ENCODE assay signal across 23 mouse cellular contexts in the genomic region with DNA sequence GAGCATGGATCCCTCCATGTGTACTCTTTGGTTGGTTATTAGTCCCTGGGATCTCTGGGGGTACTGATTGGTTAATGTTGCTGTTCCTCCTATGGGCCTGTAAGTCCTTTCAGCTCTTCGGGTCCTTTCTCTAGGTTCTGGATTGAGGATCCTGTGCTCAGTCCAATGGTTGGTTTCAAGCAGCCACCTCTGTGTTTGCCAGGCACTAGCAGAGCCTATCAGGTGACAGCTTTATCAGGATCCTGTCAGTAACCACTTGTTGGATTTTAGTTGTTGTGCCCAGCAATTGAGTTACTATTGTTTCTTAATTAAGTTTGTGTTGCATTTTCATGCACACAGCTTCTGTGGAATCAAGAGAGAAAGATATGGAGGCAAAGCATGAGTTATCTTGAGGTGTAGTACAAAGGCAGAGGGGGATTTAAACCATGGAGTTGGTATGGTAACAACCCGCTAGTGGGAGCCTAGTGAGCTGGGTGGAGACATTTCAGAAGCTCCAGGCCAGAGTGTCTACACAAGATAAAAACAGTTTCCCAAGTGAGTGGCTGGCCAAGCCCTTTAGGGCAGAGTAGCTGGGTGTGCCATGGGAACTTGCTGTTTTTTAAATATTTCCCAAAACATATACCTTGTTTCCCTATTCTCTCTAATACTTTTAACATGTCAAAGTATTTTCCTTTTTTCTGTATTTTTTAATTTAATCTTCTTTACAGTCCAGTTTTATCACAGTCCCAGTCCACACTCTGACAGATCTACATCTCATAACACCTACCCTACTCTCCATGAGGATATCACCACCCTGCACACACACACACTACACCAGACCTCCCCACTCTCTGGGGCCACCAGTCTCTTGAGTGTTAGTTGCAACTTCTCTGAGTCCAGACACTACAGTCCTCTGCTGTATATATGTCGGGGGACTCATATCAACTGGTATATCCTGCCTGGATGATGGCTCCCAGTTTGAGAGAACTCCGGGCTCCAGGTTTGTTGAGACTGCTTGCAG. TPM values are rescaled to one million over a fixed set of nuclear protein-coding genes. Genes with fewer than 3 reads are reported as not detected.
"Had no signal": no experiment of that assay in that cellular context is flagged by ENCODE, and none has a peak within 500 bp of the region (broad histone marks: within the 10 kb centered on the region; RNA-seq: fewer than 3 reads in every experiment).

No protein-coding gene starts in this region.

- H3K27ac ChIP-seq: intestine, embryonic 15.5 days; kidney, embryonic 15.5 days; left cerebral cortex, adult 2 months; macrophage; midbrain, embryonic 12.5 days; neural tube, embryonic 13.5 days had no signal

- H3K36me3 ChIP-seq: intestine, embryonic 15.5 days; kidney, embryonic 15.5 days; midbrain, embryonic 12.5 days; neural tube, embryonic 13.5 days had no signal

- H3K4me1 ChIP-seq: intestine, embryonic 15.5 days; kidney, embryonic 15.5 days; midbrain, embryonic 12.5 days; neural tube, embryonic 13.5 days had no signal

- H3K9ac ChIP-seq: intestine, embryonic 15.5 days; kidney, embryonic 15.5 days; midbrain, embryonic 12.5 days; neural tube, embryonic 13.5 days had no signal

- DNase-seq: kidney, adult 11 months; kidney, adult 8-10 months; kidney, postnatal 10 days; kidney, postnatal 36 days; layer of hippocampus, postnatal 36 days; lung, adult 18-20 months; lung, postnatal 14 days; retina, postnatal 1 day; right cerebral cortex, postnatal 25 days; spleen, adult 18-20 months; thymus, postnatal 25 days had no signal

- ATAC-seq: intestine, embryonic 15.5 days; midbrain, embryonic 16.5 days had no signal

- H3K4me2 ChIP-seq: intestine, embryonic 15.5 days; kidney, embryonic 15.5 days; midbrain, embryonic 12.5 days; neural tube, embryonic 13.5 days had no signal

- H3K27me3 ChIP-seq: intestine, embryonic 15.5 days; kidney, embryonic 15.5 days; midbrain, embryonic 12.5 days; neural tube, embryonic 13.5 days had no signal

- H3K4me3 ChIP-seq: intestine, embryonic 15.5 days; kidney, embryonic 15.5 days; left cerebral cortex, adult 2 months; midbrain, embryonic 12.5 days; myocyte; neural tube, embryonic 13.5 days had no signal

- H3K9me3 ChIP-seq: intestine, embryonic 15.5 days; kidney, embryonic 15.5 days; midbrain, embryonic 12.5 days; neural tube, embryonic 13.5 days had no signal

RNA-seq across cellular contexts. Expression of a gene that starts 25.1 kb away (rescaled TPM):
- polyA plus RNA-seq: intestine, embryonic 15.5 days; kidney, embryonic 15.5 days; limb, embryonic 11.5 days; limb, embryonic 14.5 days; lung, embryonic 16.5 days; macrophage; midbrain, embryonic 12.5 days; midbrain, embryonic 16.5 days; neural tube, embryonic 13.5 days; thymus, postnatal 0 days had no signal
